ENCODE assay signal across 22 mouse cellular contexts in genomic region chr2:52358156-52358555, GRCm38 (mm10). TPM values are rescaled to one million over a fixed set of nuclear protein-coding genes. Genes with fewer than 3 reads are reported as not detected.
DNase-seq lines count a peak whose midpoint lies in the region; ATAC-seq and TF ChIP-seq lines count a peak whose summit lies in the region.
"Had no signal": no experiment of that assay in that cellular context is flagged by ENCODE, and none has a peak within 500 bp of the region (broad histone marks: within the 10 kb centered on the region; RNA-seq: fewer than 3 reads in every experiment).

No protein-coding gene starts in this region.

- no peaks in the 10 kb centered on the region for H3K27me3 ChIP-seq in heart, embryonic 13.5 days (replicated peaks)
- H3K27me3 ChIP-seq in heart, embryonic 12.5 days (replicated peaks) = no peaks in the 10 kb centered on the region
- no peaks in the 10 kb centered on the region for H3K27me3 ChIP-seq in heart, postnatal 0 days (ENCODE audit: control insufficient read depth, insufficient read depth, low read length)
- H3K27me3 ChIP-seq: embryonic facial prominence, embryonic 12.5 days; embryonic facial prominence, embryonic 15.5 days; hindbrain, embryonic 12.5 days; hindbrain, embryonic 15.5 days had no signal

- no peak for TF ChIP-seq EP300 in heart, postnatal 0 days (IDR thresholded peaks at IDR 0.05; ENCODE audit: low read depth)

- no peak overlapping the region for H3K4me3 ChIP-seq in heart, embryonic 13.5 days
- H3K4me3 ChIP-seq in heart, embryonic 12.5 days = no peak overlapping the region
- no peak overlapping the region for H3K4me3 ChIP-seq in heart, postnatal 0 days (ENCODE audit: low read depth, low read length)
- H3K4me3 ChIP-seq: embryonic facial prominence, embryonic 12.5 days; embryonic facial prominence, embryonic 15.5 days; hindbrain, embryonic 12.5 days; hindbrain, embryonic 15.5 days had no signal

- 56% methylated on average over 5 of the region's 5 CpGs for WGBS in heart, embryonic 13.5 days
- WGBS in heart, embryonic 12.5 days = 67% methylated on average over 5 of the region's 5 CpGs
- 52% methylated on average over 5 of the region's 5 CpGs for WGBS in heart, postnatal 0 days

- no peak overlapping the region for H3K9ac ChIP-seq in heart, embryonic 13.5 days
- no peak overlapping the region for H3K9ac ChIP-seq in heart, embryonic 12.5 days
- no peak overlapping the region for H3K9ac ChIP-seq in heart, postnatal 0 days (replicated peaks; ENCODE audit: low read depth, low read length)
- H3K9ac ChIP-seq: embryonic facial prominence, embryonic 12.5 days; embryonic facial prominence, embryonic 15.5 days; forebrain, postnatal 0 days; hindbrain, embryonic 12.5 days; hindbrain, embryonic 15.5 days had no signal

- 0 out of 2 replicates have a peak overlapping the region, but pooled peaks have one; percentile 38 for H3K27ac ChIP-seq in heart, embryonic 13.5 days (replicated peaks)
- no peak overlapping the region for H3K27ac ChIP-seq in heart, embryonic 12.5 days (ENCODE audit: poor library complexity, severe bottlenecking)
- no peak overlapping the region for H3K27ac ChIP-seq in heart, postnatal 0 days (ENCODE audit: low read depth)
- H3K27ac ChIP-seq: embryonic facial prominence, embryonic 12.5 days; embryonic facial prominence, embryonic 15.5 days; hindbrain, embryonic 12.5 days; hindbrain, embryonic 15.5 days had no signal

- no peaks in the 10 kb centered on the region for H3K9me3 ChIP-seq in heart, embryonic 13.5 days
- H3K9me3 ChIP-seq in heart, embryonic 12.5 days (replicated peaks) = no peaks in the 10 kb centered on the region
- H3K9me3 ChIP-seq in heart, postnatal 0 days (replicated peaks; ENCODE audit: control insufficient read depth, low read length) = no peaks in the 10 kb centered on the region
- H3K9me3 ChIP-seq: embryonic facial prominence, embryonic 12.5 days; embryonic facial prominence, embryonic 15.5 days; hindbrain, embryonic 12.5 days; hindbrain, embryonic 15.5 days had no signal

- H3K36me3 ChIP-seq in heart, embryonic 13.5 days = no peaks in the 10 kb centered on the region
- no peaks in the 10 kb centered on the region for H3K36me3 ChIP-seq in heart, embryonic 12.5 days
- no peaks in the 10 kb centered on the region for H3K36me3 ChIP-seq in heart, postnatal 0 days (replicated peaks; ENCODE audit: control insufficient read depth, insufficient read depth, low read length)
- H3K36me3 ChIP-seq: embryonic facial prominence, embryonic 12.5 days; embryonic facial prominence, embryonic 15.5 days; hindbrain, embryonic 12.5 days; hindbrain, embryonic 15.5 days had no signal

- no peak overlapping the region for H3K4me2 ChIP-seq in heart, embryonic 13.5 days
- H3K4me2 ChIP-seq in heart, embryonic 12.5 days = no peak overlapping the region
- H3K4me2 ChIP-seq in heart, postnatal 0 days (ENCODE audit: low read depth, low read length) = no peak overlapping the region
- H3K4me2 ChIP-seq: embryonic facial prominence, embryonic 12.5 days; embryonic facial prominence, embryonic 15.5 days; hindbrain, embryonic 12.5 days; hindbrain, embryonic 15.5 days had no signal

- TF ChIP-seq CTCF in heart, postnatal 0 days (IDR thresholded peaks at IDR 0.05; ENCODE audit: low read depth) = no peak

- peak; percentile 40 for DNase-seq in gastrocnemius, postnatal 25 days
- DNase-seq in gastrocnemius, postnatal 4 days (ENCODE audit: low spot score in 2 of 2) = no peak
- DNase-seq in heart, postnatal 0 days (ENCODE audit: low spot score) = peak; percentile 63
- no peak for DNase-seq in heart, adult 9 months (ENCODE audit: low spot score in 2 of 2)
- DNase-seq: adrenal gland, adult 2 months; adrenal gland, postnatal 14 days; cerebellum, adult 11 months; cerebellum, adult 2 months; cerebellum, adult 9-11 months; cerebellum, postnatal 25 days; forebrain, postnatal 0 days; gastrocnemius, postnatal 14 days; kidney, adult 2 months had no signal

- ATAC-seq in heart, embryonic 13.5 days (ENCODE audit: extremely low read depth, insufficient number of reproducible peaks, low FRiP score, low TSS enrichment) = no peak
- no peak for ATAC-seq in heart, embryonic 12.5 days (ENCODE audit: insufficient number of reproducible peaks, low FRiP score)
- peak; percentile 75; the same call in 1 of the 2 replicates for ATAC-seq in heart, postnatal 0 days (ENCODE audit: insufficient read depth, low read depth)
- ATAC-seq: CD4-positive, CD25-positive, alpha-beta regulatory T cell, adult 4 months; forebrain, embryonic 14.5 days; forebrain, postnatal 0 days; intestine, postnatal 0 days had no signal

- H3K4me1 ChIP-seq in heart, embryonic 13.5 days = peaks cover 12% of the 10 kb centered on the region; the same call in 1 of the 2 replicates
- H3K4me1 ChIP-seq in heart, embryonic 12.5 days (replicated peaks) = peaks cover 8% of the 10 kb centered on the region
- H3K4me1 ChIP-seq in heart, postnatal 0 days (ENCODE audit: control insufficient read depth, insufficient read depth) = no peaks in the 10 kb centered on the region
- H3K4me1 ChIP-seq: embryonic facial prominence, embryonic 12.5 days; embryonic facial prominence, embryonic 15.5 days; hindbrain, embryonic 15.5 days had no signal

RNA-seq across cellular contexts. Expression of gene Neb, which starts 20.1 kb away (rescaled TPM):
- 1,000 to 10,000 TPM; 4,872 to 5,741 TPM for total RNA-seq in gastrocnemius, postnatal 25 days (2021)
- total RNA-seq in gastrocnemius, postnatal 4 days (2021) = 1,000 to 10,000 TPM; 2,428 to 2,570 TPM
- 2.0 and 4.0 TPM in 2 replicates for polyA plus RNA-seq in heart, embryonic 13.5 days (2015; fragmentation: Nextera tagmentation; extraction: Ambion mirVana)
- 2.0 and 2.6 TPM in 2 replicates for polyA plus RNA-seq in heart, embryonic 12.5 days (2016; fragmentation: Nextera tagmentation; extraction: Ambion mirVana)
- 1.4 and 6.0 TPM in 2 replicates for total RNA-seq in heart, postnatal 0 days (2014; rRNA removed; ENCODE audit: low replicate concordance)
- polyA plus RNA-seq in heart, postnatal 0 days (2015; fragmentation: Nextera tagmentation; extraction: Ambion mirVana) = 2.1 and 4.4 TPM in 2 replicates

Comparison
In these comparisons a context has a peak if more than half of its experiments do, and no peak if none do; other contexts are left out.
1. DNase-seq: peak in gastrocnemius, postnatal 25 days (single experiment) and heart, postnatal 0 days (single experiment); none in gastrocnemius, postnatal 4 days (0 of 2) and heart, adult 9 months (0 of 2).
2. RNA of gene Neb, which starts 20.1 kb away (total RNA-seq): 4,872 to 5,741 TPM in gastrocnemius, postnatal 25 days and 2,428 to 2,570 TPM in gastrocnemius, postnatal 4 days; 1.4 to 6.0 TPM in heart, postnatal 0 days; every median in the first group is over 100 times any median in the second.